Mouse (Mus musculus) layer of hippocampus, adult 11-12 months (tissue): ENCODE results near the gene Rnpepl1.

Source experiments
- DNase-seq: peaks from one replicate; pipeline ENCODE4 v3.0.0; 2022; ENCODE audit warnings: low spot score

Rnpepl1 gene

DNA sequence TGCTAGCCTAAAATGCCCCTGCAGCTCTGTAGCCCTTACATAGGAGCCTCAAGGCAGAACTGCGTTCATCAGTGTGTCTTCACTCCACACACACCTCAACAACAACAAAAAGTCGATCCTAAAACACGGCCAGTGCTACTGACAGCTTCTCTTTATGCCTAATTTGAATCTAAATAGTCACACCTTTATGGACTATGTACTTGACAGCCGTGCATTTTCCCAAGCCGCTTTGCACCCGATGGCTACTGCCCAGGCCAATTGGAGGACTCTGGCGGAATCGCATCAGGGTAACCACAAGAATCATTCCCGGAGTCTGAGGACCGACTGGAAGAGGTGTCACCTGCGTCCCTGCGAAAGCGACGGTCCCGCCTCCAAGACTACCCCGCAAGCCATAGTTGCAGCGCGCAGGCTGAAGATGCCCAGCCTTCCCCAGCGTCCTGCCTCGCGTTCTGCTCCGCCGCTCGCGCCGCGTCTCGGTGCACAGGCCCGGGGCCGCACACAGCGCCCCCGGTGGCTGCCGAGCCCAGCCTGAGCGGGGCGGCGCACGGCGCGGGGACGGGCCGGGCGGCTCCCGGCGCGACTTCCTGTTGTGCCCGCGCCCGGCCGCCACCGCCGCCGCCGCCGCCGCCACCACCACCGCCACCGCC lies at the start of gene Rnpepl1:
Gene Rnpepl1, plus strand, starts transcription at position 545 of the 647 bp plus-strand sequence.
- peak; percentile 73 for DNase-seq

DNA sequence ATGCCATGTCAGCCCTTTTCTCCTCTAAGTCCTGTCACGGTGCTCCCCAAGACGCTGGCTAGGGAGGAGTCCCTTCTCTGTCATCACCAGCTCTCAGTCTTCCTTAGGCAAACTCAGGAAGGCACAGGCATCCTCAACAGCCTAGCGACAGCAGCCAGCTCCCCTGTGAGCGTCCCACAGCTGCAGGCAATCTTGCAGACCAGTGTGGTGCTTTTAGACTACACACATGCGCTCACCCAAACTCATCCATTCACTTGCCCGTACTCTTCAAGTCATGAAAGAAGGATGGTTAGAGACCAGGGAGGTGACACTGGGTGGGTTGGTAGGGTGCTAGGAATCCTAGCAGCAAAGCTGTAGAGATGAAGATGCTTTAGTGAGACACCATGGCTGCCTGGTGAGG lies 49.1 kb upstream of the Rnpepl1 start:
- DNase-seq = no peak

DNA sequence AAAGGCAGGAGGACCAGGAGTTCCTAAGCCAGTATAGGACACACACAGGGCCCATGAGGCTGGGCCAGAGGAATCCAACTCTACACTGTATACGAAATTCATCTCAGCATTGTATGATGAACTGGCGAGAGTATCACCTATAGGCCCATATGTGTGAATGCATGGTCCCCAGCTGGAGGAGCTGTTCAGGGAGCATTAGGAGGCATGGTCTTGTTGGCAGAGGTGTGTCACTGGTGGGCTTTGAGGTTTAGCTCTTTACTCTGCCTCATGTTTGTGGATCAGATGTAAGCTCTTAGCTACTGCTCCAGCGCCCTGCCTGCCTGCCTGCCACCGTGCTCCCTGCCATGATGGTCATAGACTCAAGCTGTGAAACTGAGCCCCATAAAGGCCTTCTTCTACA lies 47.3 kb upstream of the Rnpepl1 start:
- DNase-seq = no peak

DNA sequence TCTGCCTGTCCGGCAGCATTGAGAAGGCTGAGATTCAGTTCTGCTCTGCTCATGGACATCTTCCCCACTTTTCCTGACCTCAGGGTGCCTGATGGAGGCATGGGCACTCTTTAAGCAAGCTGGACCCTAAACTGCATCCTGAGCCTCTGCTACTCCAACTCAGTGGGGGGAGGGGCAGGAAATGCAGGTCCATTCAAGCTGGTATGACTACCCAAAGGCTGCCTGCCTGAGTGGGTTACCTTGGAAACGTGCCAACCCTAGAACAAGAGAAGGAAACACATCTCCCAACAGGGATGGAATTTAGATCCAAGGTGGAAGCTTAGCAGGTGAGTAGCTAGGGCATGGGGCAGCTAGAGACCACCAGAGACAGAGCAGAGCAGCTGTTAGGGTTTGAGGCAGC lies 44.4 kb upstream of the Rnpepl1 start:
- no peak for DNase-seq

DNA sequence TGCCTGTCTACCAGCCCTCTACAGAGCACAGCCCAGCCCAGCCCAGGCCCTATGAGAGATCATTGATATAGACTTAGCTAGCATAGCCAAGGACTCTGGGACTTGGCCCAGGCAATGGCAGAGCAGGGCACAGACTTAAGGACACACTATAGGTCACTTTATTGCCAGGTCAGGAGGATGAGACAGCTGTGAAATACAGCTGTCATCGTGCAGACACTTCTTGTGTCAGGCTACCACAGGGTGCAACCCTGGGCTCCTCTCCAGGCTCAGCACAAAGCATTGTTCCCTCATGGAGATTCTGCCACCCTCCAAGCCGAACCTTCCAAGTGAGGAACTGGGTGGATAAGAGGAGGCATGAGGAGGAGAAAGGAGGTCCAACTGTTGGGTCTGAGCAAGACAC lies 40.6 kb upstream of the Rnpepl1 start:
- no peak for DNase-seq

DNA sequence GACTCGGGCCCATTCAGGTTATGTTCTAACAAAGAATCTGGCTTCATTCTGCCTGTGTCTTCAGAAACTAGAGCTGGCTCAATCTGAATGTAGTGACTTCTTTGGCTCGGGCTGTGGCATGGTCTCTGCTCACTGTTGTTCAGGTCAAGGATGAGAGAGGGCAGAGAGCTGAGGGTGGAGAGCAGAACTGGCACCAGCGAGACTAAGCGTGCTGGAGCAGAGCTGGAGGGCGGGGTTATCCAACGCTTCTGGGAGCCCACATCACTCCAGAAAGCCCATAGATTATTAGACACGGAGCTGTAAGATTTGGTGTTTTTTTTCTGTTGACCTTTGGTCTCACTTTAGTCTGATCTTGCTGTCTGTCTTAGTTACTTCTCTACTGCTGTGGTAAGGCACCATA lies 37.9 kb upstream of the Rnpepl1 start:
- DNase-seq = no peak

DNA sequence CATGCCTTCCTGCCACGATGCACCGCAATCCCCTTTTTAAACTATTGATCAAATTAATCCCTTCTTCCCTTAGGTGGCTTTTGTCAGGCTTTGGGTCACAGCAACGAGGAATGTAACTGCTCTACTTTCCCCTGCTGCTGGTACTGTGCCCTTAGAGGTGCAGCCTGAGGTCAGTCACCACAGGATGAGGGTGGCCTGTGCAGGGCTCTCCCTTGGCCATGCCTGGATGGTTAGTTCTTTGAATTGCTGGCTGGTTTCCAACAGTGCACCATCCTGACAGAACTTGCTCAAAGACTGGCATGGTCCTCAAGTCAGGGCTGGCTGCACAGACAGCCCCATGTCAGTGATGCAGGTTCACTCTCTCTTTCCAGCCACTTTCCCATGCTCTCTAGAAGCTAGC lies 36.6 kb upstream of the Rnpepl1 start:
- DNase-seq = no peak

DNA sequence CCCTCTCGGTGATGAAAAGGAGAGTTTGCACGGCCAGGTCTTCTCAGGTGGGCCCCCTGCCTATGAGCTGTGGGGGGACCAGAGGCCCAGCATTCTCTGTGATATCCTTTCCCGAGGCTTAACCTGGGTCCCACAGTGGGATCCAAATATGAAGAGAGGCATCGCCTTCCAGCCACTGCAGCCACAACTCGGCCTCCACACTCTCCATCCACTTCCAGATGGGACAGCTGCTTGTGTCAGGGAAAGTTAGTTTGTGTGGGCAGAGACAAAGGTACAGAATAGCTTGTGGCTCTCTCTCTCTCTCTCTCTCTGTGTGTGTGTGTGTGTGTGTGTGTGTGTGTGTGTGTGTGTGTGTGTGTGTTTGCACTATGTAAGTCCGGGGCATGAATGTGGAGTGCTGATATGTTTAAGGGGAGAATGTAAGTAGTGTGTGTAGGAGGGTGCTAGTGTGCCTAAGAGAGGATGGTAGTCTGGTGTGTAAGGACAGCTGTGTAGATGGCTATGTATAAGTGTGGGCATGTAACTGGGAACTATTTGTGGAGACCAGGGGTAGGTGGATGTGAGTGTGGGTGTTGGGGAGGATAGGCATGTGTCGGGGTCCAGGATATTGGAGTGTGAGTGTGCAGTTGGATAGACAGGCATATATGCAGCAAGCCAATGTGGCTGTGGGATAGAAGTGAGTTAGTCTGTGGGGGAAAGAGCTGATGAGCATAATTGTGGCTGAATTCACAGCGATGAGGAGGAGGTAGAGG lies 35.0 kb upstream of the Rnpepl1 start:
- no peak for DNase-seq

DNA sequence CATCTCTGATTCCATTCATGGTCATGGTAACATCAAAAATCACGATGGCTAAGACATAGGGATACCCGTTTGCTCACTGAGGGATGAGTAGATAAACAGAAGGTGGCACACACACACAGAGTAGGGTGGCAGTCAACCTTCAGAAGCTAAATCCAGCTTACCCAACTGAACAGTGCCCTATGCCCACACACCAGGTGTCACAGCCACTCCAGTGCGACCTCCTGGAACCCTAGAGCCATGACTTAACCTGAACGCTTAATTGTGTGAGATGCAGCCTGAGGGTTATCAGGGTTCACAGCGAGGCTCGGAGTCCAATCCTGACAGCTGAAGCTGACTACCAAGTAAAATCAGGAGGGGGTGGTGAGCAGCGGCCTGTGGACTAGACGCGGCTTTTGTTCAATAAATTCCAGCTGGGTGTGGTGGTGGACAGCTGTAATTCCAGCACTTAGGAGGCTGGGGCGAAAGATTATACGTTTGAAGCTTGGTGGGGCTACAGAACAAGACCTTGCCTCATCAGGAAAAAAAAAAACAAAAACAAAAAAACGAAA lies 33.1 kb upstream of the Rnpepl1 start:
- DNase-seq = no peak

DNA sequence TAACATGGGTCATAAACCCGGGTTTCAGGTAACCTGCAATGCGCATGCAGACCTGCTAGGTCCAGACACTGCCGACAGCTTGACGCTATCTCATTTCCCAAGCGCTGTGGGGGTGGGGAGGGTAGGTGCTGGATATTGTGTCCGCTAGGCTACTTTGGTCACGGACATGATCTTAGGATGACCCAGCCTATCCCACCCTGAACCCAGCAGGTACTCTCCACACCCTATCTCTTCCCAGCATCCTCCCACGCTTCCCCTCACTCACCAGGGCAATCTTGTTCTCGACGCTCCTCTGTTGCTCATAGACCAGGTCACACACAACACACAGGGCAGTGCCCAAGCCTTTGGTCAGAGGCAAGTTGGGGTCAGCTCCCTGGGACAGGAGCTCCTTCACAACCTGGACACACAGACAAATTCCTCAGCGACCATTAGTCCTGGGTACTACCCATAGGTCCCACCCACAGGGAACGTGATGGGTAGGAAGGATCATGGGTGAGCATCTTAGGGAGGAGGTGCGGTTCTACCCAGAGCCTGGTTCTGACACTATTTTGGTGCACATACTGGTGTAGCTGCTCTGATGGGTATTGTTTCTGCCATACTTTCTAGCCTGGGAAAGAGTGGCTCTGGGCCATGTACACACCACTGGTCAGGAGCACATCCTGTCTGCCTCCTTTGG lies 32.4 kb upstream of the Rnpepl1 start:
- DNase-seq = no peak

DNA sequence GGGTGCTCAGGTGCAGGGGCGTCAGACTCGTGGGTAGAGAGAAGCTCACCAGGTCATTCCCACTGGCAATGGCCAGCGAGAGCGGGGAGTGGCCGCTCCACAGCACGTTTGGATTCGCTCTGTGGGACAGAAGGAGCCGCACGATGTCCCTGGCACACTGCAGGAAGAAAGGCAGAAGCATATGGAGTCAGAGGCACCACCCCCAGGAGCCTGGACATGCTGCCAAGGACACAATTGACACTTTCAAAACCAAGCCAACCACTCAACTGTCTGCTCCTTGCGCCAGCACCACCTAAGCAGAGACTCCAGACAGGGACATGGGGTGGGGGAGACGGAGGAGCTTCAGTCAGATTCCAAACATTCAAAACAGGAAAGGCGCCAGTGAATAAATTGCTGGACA lies 31.3 kb upstream of the Rnpepl1 start:
- DNase-seq = peak; percentile 48

DNA sequence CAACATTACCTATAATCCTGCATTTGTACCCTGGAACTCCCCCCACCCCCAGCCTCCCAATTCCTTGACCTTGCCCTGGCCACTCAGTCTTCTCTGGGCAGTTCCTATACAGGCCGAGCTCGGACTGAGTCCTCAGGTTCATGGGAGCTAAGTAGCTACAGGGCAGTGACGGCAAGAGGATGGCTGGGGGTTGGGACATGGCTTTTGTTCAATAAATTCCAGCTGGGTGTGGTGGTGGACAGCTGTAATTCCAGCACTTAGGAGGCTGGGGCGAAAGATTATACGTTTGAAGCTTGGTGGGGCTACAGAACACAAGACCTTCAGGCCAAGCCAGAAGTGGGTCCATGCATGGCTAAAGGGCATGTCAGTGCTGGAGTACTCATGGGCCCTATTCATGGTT lies 30.5 kb upstream of the Rnpepl1 start:
- DNase-seq = no peak

DNA sequence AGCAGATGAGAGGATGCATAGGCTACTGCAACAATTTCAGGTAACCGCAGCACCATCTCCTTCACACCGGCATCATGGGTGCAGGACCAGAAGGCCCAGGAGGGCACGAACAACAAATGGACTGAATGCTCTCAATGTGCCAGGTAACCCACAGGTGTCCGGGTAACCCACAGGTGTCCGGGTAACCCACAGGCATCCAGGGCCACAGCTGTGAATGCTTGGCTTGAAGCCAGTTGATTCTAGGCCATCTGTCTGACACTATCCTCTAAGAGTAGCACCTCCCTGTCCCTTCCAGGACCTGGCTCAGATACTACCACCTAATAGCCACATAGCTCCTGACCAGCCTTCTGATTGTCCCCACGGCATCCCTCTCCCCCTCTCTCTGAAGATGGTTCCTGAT lies 28.6 kb upstream of the Rnpepl1 start:
- no peak for DNase-seq

DNA sequence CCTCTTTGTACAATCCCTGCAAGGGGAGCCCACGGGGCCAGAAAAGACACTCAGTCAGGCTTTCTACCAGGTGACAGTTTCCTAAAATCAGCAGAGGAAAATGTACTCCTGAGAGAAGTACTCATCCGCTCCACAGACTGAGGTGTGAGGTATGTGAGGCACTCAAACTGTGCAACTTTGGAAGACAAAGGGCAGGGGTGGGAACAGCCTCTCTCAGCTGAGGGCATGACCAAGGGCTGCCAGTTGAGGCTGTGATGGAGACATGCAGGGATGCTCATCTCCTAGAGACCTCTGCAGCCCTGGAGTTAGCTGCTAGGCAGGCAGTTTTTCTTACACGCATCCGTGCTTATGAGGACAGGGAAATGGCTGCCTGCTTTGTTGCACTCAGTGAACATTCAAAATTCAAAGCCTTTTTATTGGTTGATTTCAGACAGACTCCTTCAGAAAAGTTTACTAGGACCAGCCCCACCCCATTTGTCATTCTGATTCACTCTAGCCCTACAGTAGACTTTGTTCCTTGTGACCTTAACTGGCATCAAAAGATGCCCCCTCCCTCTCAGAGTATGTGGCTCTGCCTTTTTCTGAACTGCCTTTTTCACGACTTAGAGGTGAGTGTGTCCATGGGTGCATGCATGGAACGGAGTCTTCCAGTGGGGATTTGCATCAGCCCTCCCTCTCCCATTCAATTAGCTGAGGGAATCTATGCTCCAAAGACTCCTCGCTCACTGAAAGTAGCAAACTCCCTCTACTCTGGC lies 21.5 kb upstream of the Rnpepl1 start:
- DNase-seq = no peak

DNA sequence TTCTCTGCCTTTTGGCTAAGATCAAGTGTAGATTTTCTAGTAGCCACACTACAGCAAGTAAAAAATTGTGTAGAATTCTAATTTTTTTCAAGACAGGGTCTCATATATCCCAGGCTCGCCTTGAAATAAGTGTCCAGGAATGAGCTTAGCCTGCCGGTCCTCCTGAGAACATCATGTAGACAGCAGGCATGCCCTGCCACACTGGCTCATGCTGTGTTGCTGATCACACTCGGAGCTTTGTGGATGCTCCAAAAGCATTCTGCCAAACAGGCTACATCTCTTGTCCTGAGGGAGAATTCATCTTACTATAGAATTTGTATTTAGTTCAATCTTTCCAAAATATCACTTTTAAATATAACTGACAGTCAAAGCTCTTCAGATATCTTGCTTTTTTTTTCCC lies 17.8 kb upstream of the Rnpepl1 start:
- DNase-seq = no peak

DNA sequence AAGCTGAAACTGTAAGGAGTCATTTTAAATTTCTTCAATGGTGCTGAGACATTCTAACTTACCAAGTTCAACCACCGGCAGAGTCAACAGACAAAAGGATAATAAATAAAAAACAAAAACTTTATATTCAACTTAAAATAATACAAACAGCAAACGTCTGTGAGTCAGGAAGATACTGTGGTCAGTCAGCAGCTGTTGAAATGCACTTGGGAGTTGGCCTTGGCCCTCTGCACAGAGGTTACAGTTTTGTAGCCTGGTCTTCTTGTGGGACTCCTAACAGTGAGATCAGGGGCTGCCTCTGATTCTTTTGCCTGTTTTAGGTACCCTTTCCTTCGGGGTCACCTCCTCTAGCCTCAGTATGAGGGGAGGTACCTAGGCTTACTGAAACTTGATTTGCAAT lies 16.7 kb upstream of the Rnpepl1 start:
- DNase-seq = no peak

DNA sequence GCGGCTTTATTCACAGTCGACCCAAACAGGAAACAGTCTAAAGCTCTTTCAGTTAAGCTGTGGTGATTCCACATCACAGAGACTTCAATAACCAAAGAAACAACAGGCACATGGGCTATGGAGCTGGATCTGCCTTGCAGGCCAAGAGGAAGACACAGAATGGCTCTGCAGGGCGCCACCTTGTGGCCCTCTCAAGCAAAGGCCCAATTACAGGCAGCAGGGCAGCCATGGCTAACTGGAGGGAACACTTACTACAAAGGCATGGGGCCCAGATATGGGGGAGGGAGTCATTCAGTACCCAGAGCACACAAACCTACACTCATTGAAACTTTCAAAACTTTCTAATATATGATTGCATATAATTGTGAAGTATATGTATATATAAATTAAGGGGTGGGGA lies 15.5 kb upstream of the Rnpepl1 start:
- peak; percentile 87 for DNase-seq

DNA sequence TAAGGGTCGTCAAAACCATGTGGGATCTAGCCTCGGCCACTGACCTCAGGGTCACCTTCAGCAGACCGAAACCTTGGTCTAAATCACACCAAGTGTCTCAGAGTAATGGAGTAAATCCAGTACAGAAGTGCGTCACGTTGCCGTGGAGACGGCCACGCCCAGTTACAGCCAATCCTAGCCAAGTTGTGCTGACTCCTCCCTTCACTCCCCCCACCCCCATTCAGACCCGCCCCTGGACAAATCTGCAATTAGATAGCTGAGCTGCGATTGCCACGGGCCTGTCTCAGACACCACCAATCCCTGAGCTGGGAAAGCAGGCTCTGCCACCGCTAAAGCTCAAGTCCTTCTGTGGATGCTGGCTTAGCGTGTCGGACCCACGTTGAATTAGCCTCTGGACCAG lies 7.8 kb upstream of the Rnpepl1 start, which contains the start of gene Ankmy1:
Gene Ankmy1, minus strand, starts transcription at position 121 of the 400 bp plus-strand sequence.
- peak; percentile 65 for DNase-seq

DNA sequence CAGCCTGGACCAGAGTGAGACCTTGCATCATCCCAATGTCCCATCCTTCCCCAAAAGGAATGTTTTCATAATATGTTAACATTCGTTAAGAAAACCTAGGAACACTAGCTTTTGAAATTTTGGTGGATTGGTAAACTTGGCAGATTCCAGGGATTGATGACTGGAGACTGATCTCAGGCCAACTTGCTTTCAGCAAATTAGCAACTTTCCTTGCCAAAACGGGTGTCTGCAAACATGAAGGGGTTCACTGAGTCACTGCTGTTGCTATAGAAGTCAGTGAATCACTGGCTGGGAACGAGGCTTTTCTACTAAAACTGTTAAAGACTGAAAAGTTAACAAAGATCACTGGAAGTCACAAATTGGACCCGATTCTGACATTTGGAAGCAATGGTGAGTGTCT lies 7.0 kb upstream of the Rnpepl1 start:
- DNase-seq = no peak

DNA sequence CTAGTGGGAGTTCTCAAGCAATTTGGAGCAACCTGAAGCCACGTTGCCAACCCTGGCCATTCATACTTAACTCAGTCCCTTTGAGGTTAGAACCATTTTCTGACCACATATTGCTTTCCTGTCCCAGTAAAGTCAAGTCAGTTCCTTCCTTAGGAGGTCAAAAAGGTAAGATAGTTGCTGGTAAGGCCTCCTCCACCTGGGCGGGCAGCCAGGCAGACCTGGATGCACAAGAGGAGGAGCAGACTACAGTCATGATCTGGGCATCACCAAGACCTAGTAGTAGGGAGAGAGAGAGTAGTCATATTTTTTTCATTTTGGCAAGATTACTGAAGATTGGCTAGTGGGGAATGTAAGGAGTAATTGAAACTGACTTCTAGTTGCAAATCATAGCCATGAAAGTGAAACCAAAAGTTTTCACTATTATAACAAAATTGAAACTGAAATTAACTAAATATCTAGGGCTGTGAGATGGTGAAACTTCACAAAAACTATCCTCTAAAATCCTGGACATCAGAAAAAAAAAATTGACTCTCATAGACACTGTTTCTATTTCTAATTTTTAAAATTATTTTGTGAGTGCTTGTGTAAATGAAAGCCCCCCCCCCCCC lies 4.8 kb upstream of the Rnpepl1 start:
- no peak for DNase-seq

DNA sequence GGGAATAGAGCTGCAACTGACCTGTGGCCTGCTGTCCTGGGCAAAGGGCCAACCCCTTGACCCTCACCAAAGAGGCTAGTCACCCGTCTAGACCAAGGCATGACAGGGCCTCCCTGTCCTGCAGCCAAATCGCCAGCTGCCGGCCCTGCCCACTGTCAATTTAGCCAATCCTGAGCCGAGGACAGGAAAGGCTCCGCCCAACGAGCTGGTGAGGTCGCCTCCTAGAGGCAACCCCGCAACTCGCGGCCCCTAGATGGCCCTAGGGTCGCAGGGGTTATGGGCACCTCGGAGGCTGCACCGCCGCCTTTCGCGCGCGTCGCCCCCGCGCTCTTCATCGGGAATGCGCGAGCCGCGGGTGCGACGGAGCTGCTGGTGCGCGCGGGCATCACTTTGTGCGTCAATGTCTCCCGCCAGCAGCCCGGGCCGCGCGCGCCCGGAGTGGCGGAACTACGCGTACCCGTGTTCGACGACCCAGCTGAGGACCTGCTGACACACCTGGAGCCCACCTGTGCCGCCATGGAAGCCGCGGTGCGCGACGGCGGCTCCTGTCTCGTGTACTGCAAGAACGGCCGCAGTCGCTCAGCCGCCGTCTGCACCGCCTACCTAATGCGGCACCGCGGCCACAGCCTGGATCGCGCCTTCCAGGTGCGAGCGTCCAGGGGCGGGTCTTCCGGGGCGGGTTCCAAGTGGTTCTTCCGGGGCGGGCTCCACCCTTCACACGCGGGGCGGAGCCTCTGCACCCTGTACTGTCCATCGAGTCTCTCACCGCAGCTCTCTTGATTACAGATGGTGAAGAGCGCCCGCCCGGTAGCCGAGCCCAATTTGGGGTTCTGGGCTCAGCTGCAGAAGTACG lies 3.6 kb upstream of the Rnpepl1 start, which contains the start of gene Dusp28:
Gene Dusp28, plus strand, starts transcription at position 203 of the 853 bp plus-strand sequence.
- DNase-seq = peak; percentile 87
